Mouse (Mus musculus): ENCODE data around the gene Otop2. TPM values are rescaled to one million over a fixed set of nuclear protein-coding genes. Genes with fewer than 3 reads are reported as not detected.

Otop2 gene
- polyA plus RNA-seq, 1 experiment from 2014 or later, result not detected

GRCm38 (mm10) chr11:115345515-115345914 lies 38.6 kb downstream of the Otop2 start:
- no peak for DNase-seq (ENCODE audit: low spot score)

GRCm38 (mm10) chr11:115348681-115349248 lies 41.8 kb downstream of the Otop2 start:
- DNase-seq (ENCODE audit: low spot score), result no peak

- DNase-seq (ENCODE audit: low spot score), result no peak
Measured at GRCm38 (mm10) chr11:115349976-115350375, 43.0 kb downstream of the Otop2 start.

GRCm38 (mm10) chr11:115353375-115353774 lies 46.4 kb downstream of the Otop2 start:
- DNase-seq (ENCODE audit: low spot score), result no peak

- DNase-seq (ENCODE audit: low spot score), result peak; percentile 80
Measured at GRCm38 (mm10) chr11:115354183-115354582, 47.2 kb downstream of the Otop2 start.

GRCm38 (mm10) chr11:115358468-115358867 lies 51.5 kb downstream of the Otop2 start:
- peak; percentile 83 for DNase-seq (ENCODE audit: low spot score)

GRCm38 (mm10) chr11:115359293-115359692 lies 52.3 kb downstream of the Otop2 start:
- no peak for DNase-seq (ENCODE audit: low spot score)

GRCm38 (mm10) chr11:115359726-115360125 lies 52.8 kb downstream of the Otop2 start:
- DNase-seq (ENCODE audit: low spot score), result no peak

- no peak for DNase-seq (ENCODE audit: low spot score)
Measured at GRCm38 (mm10) chr11:115364136-115364535, 57.2 kb downstream of the Otop2 start.

GRCm38 (mm10) chr11:115366039-115366705 lies 59.2 kb downstream of the Otop2 start:
- DNase-seq (ENCODE audit: low spot score), result no peak

GRCm38 (mm10) chr11:115366706-115367394 lies 59.9 kb downstream of the Otop2 start:
- peak; percentile 35 for DNase-seq (ENCODE audit: low spot score)

GRCm38 (mm10) chr11:115367395-115367944 lies 60.5 kb downstream of the Otop2 start, which contains the start of gene Hid1:
TSS of gene Hid1 (minus strand) at chr11:115367756.
- peak; percentile 86 for DNase-seq (ENCODE audit: low spot score)

GRCm38 (mm10) chr11:115370368-115370767 lies 63.4 kb downstream of the Otop2 start:
- no peak for DNase-seq (ENCODE audit: low spot score)

GRCm38 (mm10) chr11:115371354-115371753 lies 64.4 kb downstream of the Otop2 start:
- no peak for DNase-seq (ENCODE audit: low spot score)

GRCm38 (mm10) chr11:115372015-115372414 lies 65.1 kb downstream of the Otop2 start:
- DNase-seq (ENCODE audit: low spot score), result no peak

- no peak for DNase-seq (ENCODE audit: low spot score)
Measured at GRCm38 (mm10) chr11:115372737-115373136, 65.8 kb downstream of the Otop2 start.

GRCm38 (mm10) chr11:115373805-115374694 lies 67.1 kb downstream of the Otop2 start:
- DNase-seq (ENCODE audit: low spot score), result no peak

- DNase-seq (ENCODE audit: low spot score), result no peak
Measured at GRCm38 (mm10) chr11:115374695-115375425, 67.9 kb downstream of the Otop2 start.

- no peak for DNase-seq (ENCODE audit: low spot score)
Measured at GRCm38 (mm10) chr11:115376722-115377121, 69.8 kb downstream of the Otop2 start.

GRCm38 (mm10) chr11:115377254-115377653 lies 70.3 kb downstream of the Otop2 start:
- no peak for DNase-seq (ENCODE audit: low spot score)
